Mouse (Mus musculus) hindbrain, embryonic 11.5 days (tissue): ENCODE data around the gene Pidd1. TPM values are rescaled to one million over a fixed set of nuclear protein-coding genes. Genes with fewer than 3 reads are reported as not detected.
A peak's percentile ranks its signal among the peaks of the same experiment; 100 is the strongest.

Experiments used
- ATAC-seq: fragments of 200-750 bp; cut with Nextera tagmentation; 2 replicates; pipeline ENCODE4 v1.8.0; 2017; ENCODE audit warnings: mild to moderate bottlenecking, moderate TSS enrichment, moderate library complexity; ENCODE audit not compliant: low FRiP score
- DNase-seq: peaks from one replicate; pipeline ENCODE4 v3.0.0-alpha.2; 2015; ENCODE audit warnings: low spot score
- H3K27ac ChIP-seq: fragments of 300-500 bp; sonication (generic); 2 replicates; pipeline ENCODE4 v1.5.1; 2014; ENCODE audit warnings: mild to moderate bottlenecking, low read depth, low read length
- H3K27me3 ChIP-seq: fragments of 300-500 bp; sonication (generic); 2 replicates; pipeline ENCODE4 v1.6.1; 2014; ENCODE audit warnings: mild to moderate bottlenecking, low read length, moderate library complexity, mixed read lengths; ENCODE audit not compliant: control insufficient read depth, insufficient read depth
- H3K36me3 ChIP-seq: fragments of 300-500 bp; sonication (generic); 2 replicates; pipeline ENCODE4 v1.6.1; 2014; ENCODE audit warnings: mild to moderate bottlenecking, low read length, moderate library complexity, mixed read lengths; ENCODE audit not compliant: control insufficient read depth, insufficient read depth
- H3K4me1 ChIP-seq: fragments of 300-500 bp; sonication (generic); replicated peaks from 2 replicates; pipeline ENCODE4 v1.6.1; 2014; ENCODE audit warnings: low read length, mixed read lengths; ENCODE audit not compliant: control insufficient read depth, insufficient read depth
- H3K4me2 ChIP-seq: fragments of 300-500 bp; sonication (generic); replicated peaks from 2 replicates; pipeline ENCODE4 v1.6.1; 2014; ENCODE audit warnings: mild to moderate bottlenecking, low read depth, low read length
- H3K4me3 ChIP-seq: fragments of 300-500 bp; sonication (generic); 2 replicates; pipeline ENCODE4 v1.5.1; 2014; ENCODE audit warnings: low read depth, low read length
- H3K9ac ChIP-seq: fragments of 300-500 bp; sonication (generic); 2 replicates; pipeline ENCODE4 v1.6.1; 2014; ENCODE audit warnings: low read depth, low read length
- H3K9me3 ChIP-seq: fragments of 300-500 bp; sonication (generic); 2 replicates; pipeline ENCODE4 v1.6.1; 2016; ENCODE audit warnings: low read length; ENCODE audit not compliant: control insufficient read depth
- WGBS: fragments of 180-500 bp; shearing (Covaris S2); extraction: QIAGEN DNeasy Blood & Tissue Kit; methylation state at CpG from one replicate; pipeline ENCODE4 v1.1.7; 2014; 5-methylcytosine and 5-hydroxymethylcytosine counted together
- polyA plus RNA-seq: library from polyadenylated mRNA; unstranded; fragments of >200 nt; fragmentation: Nextera tagmentation; extraction: Ambion mirVana; gene quantifications from 2 replicates; pipeline ENCODE4 v1.2.1, GENCODE M21; 2014

Pidd1 gene
- polyA plus RNA-seq, 1 experiment from 2014 or later: 8.6 TPM

DNA sequence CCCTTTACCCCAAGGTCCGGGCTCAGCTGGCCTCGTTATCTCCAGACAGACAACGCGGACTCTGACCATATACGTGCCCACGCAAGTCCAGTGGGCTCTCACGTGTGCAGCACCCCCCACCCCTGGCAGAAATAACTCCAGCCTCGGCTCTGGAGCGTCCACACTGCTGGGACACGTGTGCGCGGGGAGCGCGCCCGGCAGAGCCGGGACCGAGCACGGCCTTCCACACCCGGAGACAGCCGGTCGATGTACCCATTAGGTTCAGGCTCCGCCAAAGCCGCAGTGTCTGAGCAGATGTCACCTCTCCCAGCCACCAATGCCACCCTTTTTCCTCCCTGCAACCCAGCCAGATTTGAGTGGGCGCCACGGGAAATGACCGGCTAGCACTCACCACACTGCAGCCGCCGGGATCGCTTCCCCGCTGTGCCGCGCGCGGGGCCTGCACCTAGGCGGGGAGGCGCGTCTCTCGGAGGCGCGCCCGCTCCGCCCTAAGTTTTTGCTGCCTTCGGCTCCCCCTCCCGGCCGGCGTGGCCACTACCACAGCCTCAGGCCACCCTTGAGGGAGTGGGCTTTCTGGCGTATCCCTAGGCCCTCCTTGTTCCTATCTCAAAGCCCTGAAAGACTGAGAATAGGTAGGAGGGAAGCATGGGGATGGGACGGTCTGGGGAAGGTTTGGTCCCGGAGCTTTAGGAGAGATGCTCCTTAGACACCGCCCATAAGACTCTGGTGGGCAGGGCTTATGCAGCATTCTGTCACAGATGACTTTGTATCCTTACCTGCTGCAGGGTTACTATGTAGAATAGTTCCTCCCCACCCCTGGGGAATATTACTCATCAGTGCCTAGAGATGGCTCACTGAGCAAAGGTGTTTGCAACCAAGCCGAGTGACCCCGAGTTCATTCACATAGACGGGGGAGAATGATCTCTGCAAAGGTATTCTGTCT, 6.4 kb downstream of the Pidd1 start, which contains the start of gene Slc25a22:
Gene Slc25a22, minus strand, starts transcription at position 715 of the 943 bp plus-strand sequence.
- DNase-seq (peak; percentile 90), ATAC-seq (peak; percentile 77)
- Histone ChIP-seq H3K36me3 (0 out of 2 replicates have a peak, but pooled peaks cover 2% of the 10 kb centered on the region), H3K27me3 (no peaks in the 10 kb centered on the region), H3K4me2 (peak within 1 kb of the TSS; percentile 92), H3K9me3 (no peaks in the 10 kb centered on the region), H3K4me3 (peak within 1 kb of the TSS; percentile 53), H3K27ac (peak within 1 kb of the TSS; percentile 14), H3K9ac (peak within 1 kb of the TSS; percentile 85), H3K4me1 (peaks cover 18% of the 10 kb centered on the region)
- 5% methylated on average over 53 of the region's 53 CpGs for WGBS

DNA sequence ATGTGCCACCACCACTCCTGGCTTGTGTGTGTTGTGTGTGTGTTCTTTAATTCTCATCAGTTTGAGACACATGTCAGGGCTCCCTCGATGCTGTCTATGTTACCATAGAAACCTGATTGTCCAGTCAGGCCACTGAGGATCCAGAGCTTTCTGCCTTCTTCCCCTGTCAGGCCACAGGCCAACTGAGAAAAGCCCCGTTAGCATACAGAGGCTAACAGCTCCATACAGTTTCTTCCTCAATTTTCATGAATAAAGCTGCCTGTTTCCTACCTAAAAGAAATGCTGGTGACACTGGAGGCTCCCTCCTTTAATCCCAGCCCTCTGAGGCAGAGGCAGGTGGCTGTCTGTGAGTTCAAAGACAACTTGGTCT, 7.3 kb downstream of the Pidd1 start:
- peak overlapping the region; percentile 14 for H3K27ac ChIP-seq
- H3K36me3 ChIP-seq: 0 out of 2 replicates have a peak, but pooled peaks cover 3% of the 10 kb centered on the region
- H3K27me3 ChIP-seq: no peaks in the 10 kb centered on the region
- H3K4me2 ChIP-seq: peak overlapping the region; percentile 92
- WGBS: 61% methylated on average over 2 of the region's 2 CpGs
- H3K9ac ChIP-seq: peak overlapping the region; percentile 85; the same call in 1 of the 2 replicates
- ATAC-seq (no peak), DNase-seq (no peak)
- peaks cover 18% of the 10 kb centered on the region for H3K4me1 ChIP-seq
- H3K4me3 ChIP-seq: peak overlapping the region; percentile 53
- H3K9me3 ChIP-seq: no peaks in the 10 kb centered on the region

DNA sequence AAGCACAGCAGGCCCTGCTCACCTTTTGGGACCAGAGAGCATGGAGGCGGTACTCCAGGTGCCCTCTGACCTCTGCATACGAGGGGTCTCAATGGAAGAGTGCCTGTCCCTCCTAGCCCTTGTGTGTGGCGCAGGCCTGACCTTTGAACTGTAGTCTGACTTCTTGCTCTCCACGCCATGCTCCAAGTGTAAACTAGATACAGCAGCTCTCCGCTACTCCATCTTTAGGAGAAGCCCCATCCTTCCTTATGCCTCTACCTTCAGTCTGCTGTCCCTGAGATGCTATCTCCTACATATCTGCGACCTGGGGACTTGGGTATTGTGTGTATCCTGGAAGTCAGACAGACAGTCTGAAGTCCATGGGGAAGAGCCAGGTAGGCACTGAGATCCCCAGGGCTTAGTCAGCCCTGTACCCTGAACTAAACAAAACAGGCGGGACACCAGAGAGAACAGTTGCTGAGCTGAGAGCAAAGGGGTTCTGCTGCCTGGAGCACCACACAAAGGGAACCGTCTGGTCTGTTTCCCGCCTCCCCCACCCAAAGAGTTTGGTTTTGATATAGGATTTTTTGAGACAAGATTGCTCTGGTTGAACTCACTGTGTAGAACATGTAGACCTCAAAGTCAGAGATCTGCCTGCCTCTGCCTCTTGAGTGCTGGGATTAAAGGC, 7.8 kb downstream of the Pidd1 start:
- no peak for ATAC-seq
- DNase-seq: no peak

DNA sequence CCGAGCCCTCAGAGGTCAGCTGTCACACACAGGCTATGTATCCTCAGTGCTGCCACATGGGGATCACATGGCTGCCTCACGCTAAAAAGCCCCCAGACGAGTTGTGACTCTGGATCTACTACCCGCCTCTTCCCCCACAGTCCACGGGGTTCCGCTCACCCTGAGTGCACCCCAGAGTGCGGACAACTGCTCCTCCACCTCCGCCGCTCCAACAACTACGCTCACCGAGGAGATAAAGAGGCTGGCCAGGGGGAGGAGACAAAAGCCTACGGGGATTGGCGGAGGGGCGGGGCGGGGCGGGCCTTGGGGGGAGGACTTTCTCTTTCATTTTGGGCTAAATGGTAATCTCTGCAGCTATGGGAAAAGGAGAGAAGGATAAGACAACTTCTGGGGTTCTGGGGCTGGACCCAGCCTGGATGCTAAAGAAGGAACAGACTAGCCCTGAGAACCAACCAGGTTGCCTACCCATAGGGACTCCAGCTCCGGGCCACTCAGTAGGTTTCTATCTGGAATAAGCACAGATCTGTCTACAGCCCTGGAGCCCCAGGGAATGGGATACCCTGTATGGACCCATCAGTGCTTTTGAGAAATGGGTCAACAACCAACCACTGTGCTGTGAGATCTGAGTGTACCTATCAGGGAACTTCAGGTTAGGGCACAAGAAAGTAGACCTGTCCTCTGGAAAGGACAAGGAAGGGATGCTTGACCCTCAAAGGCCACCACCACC, 8.5 kb downstream of the Pidd1 start:
- 6% methylated on average over 16 of the region's 17 CpGs for WGBS
- peak overlapping the region; percentile 47 for H3K4me3 ChIP-seq
- H3K9me3 ChIP-seq: no peaks in the 10 kb centered on the region
- DNase-seq (peak; percentile 56), ATAC-seq (peak; percentile 22; the same call in 1 of the 2 replicates)
- 0 out of 2 replicates have a peak, but pooled peaks cover 5% of the 10 kb centered on the region for H3K36me3 ChIP-seq
- H3K9ac ChIP-seq: peak overlapping the region; percentile 67
- H3K4me2 ChIP-seq: peak overlapping the region; percentile 51
- peaks cover 18% of the 10 kb centered on the region for H3K4me1 ChIP-seq
- H3K27ac ChIP-seq: peak overlapping the region; percentile 74
- H3K27me3 ChIP-seq: no peaks in the 10 kb centered on the region

More for the DNA sequence above, 7.8 kb downstream of the Pidd1 start:
- 0 out of 2 replicates have a peak, but pooled peaks cover 5% of the 10 kb centered on the region for H3K36me3 ChIP-seq
- peak overlapping the region; percentile 18; the same call in 1 of the 2 replicates for H3K4me2 ChIP-seq
- 68% methylated on average over 9 of the region's 9 CpGs for WGBS
- H3K4me1 ChIP-seq: peaks cover 18% of the 10 kb centered on the region
- H3K9ac ChIP-seq: no peak overlapping the region
- 0 out of 2 replicates have a peak overlapping the region, but pooled peaks have one; percentile 74 for H3K27ac ChIP-seq
- no peaks in the 10 kb centered on the region for H3K9me3 ChIP-seq
- H3K4me3 ChIP-seq: no peak overlapping the region
- H3K27me3 ChIP-seq: no peaks in the 10 kb centered on the region

DNA sequence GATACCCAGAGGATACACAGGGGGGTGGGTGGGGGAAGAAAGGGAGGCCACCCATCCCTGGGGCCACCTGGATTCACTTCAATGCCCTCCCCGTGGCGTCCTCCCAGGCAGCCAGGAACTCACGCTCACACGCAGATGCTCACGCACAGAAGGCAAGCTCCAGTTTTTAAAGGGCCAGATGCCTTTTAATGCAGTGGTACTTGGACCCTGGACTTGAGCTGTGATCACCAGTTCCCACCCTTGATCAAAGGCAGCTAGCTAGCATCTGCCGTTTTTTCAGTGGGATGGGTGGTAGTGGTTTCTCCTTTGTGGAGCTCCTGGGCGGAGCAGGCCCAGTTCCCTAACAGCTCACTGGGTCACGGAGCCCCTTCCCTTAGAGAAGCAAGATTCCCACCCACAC, 9.4 kb downstream of the Pidd1 start:
- peak overlapping the region; percentile 74 for H3K27ac ChIP-seq
- 0 out of 2 replicates have a peak, but pooled peaks cover 5% of the 10 kb centered on the region for H3K36me3 ChIP-seq
- ATAC-seq (no peak), DNase-seq (peak; percentile 70)
- peak overlapping the region; percentile 67 for H3K9ac ChIP-seq
- H3K4me3 ChIP-seq: peak overlapping the region; percentile 47
- peak overlapping the region; percentile 51 for H3K4me2 ChIP-seq
- 13% methylated on average over 8 of the region's 8 CpGs for WGBS
- H3K9me3 ChIP-seq: no peaks in the 10 kb centered on the region
- no peaks in the 10 kb centered on the region for H3K27me3 ChIP-seq
- peaks cover 18% of the 10 kb centered on the region for H3K4me1 ChIP-seq

DNA sequence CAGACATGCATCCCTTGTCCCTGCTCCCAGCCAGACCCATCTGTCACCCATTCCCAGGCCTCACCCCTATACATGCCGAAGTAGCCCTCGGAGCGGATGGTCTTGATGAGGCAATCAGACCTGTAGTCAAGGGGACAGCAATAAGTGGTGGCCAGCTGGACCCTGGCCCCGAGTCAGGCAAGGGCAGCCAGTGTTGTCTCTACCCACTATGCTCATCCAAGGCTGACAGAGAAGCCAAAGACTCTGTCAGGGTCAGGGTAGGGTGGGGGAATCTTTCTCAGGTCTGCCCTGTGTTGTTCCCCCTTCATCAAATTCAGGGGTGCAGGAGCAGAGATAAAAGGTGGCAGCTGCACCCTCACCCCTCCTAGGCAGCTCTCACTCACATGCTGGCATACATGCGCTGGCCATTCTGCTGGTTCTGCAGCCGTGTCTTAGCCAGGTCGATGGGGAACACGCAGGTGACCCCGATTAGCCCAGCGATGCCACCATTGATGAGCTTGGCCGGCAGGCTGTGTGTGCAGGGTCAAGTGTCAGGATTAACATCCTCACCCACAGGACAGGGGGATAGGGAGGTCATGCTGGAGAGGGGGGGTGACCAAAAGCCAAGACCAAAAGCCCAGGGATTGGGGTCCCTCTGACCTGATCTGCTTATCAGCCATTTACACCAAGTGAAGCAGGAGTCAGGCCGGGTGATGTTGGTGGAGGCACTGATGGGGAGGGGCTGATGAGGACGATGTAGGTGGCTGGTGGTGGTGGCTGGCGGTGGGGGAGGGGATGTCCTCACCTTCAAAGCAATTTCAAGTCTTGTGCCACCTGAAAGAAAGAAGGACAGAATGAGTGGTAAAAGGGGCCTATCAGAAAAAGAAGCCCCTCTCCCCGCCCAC, 10.1 kb downstream of the Pidd1 start:
- no peaks in the 10 kb centered on the region for H3K9me3 ChIP-seq
- peak overlapping the region; percentile 51 for H3K4me2 ChIP-seq
- peak overlapping the region; percentile 67 for H3K9ac ChIP-seq
- H3K27ac ChIP-seq: peak overlapping the region; percentile 74; the same call in 1 of the 2 replicates
- ATAC-seq (no peak), DNase-seq (no peak)
- peaks cover 18% of the 10 kb centered on the region for H3K4me1 ChIP-seq
- WGBS: 77% methylated on average over 15 of the region's 15 CpGs
- H3K4me3 ChIP-seq: peak overlapping the region; percentile 47
- no peaks in the 10 kb centered on the region for H3K27me3 ChIP-seq
- H3K36me3 ChIP-seq: 0 out of 2 replicates have a peak, but pooled peaks cover 5% of the 10 kb centered on the region

DNA sequence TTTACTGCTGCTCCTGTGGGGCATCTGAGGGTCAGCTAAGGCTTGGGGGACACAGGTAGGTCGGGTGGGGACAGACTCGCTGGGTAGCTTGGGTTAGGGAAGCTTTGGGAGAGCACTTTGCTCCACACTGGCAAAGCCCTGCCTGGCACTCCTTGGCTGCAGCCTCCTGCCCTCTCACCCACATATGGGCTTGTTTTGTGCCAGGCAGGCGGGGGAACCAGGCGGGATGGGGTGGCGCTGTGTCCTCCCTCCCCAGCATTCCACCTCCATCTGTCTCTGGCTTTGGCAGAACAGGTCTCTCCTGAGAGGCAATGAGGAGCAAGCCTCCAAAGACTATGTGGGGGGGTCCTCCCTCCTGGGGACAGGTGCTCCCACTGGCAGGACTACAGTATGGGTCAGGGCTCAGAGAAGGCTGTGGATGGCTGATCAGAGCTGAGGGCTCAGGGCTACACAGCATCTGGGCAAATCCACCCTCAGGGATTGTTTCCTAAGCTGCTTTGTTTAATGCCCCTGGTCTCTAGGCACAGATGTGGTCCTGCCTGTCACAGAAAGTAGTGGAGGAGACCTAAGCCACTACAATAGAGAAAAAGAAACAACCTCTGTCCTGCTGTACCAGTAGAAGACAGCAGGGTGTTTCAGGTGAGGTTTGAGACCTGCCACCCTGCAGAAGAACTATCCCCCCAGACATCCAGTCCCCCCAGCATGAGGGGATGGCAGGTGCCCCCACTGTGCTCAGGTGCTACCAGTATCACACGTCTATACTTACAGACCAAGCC, 10.9 kb downstream of the Pidd1 start:
- DNase-seq: no peak
- no peaks in the 10 kb centered on the region for H3K27me3 ChIP-seq
- H3K9ac ChIP-seq: no peak overlapping the region
- no peak overlapping the region for H3K27ac ChIP-seq
- ATAC-seq: no peak
- H3K4me3 ChIP-seq: no peak overlapping the region
- 0 out of 2 replicates have a peak, but pooled peaks cover 5% of the 10 kb centered on the region for H3K36me3 ChIP-seq
- H3K4me2 ChIP-seq: no peak overlapping the region
- H3K4me1 ChIP-seq: peaks cover 21% of the 10 kb centered on the region
- 91% methylated on average over 6 of the region's 6 CpGs for WGBS
- H3K9me3 ChIP-seq: no peaks in the 10 kb centered on the region
